Mouse (Mus musculus) hindbrain, embryonic 12.5 days (tissue): ENCODE measurements around the gene Kidins220. TPM values are rescaled to one million over a fixed set of nuclear protein-coding genes. Genes with fewer than 3 reads are reported as not detected.

Experiments used
- ATAC-seq: fragments of 200-750 bp; cut with Nextera tagmentation; 2 replicates; pipeline ENCODE4 v1.8.0; 2017; ENCODE audit warnings: moderate TSS enrichment; ENCODE audit not compliant: low FRiP score
- H3K27ac ChIP-seq: fragments of 300-500 bp; sonication (generic); 2 replicates; pipeline ENCODE4 v1.5.1; 2016; ENCODE audit warnings: mild to moderate bottlenecking
- H3K27me3 ChIP-seq: fragments of 300-500 bp; sonication (generic); 2 replicates; pipeline ENCODE4 v1.6.1; 2016; ENCODE audit warnings: mild to moderate bottlenecking
- H3K36me3 ChIP-seq: fragments of 300-500 bp; sonication (generic); 2 replicates; pipeline ENCODE4 v1.6.1; 2016; ENCODE audit warnings: mild to moderate bottlenecking
- H3K4me1 ChIP-seq: fragments of 300-500 bp; sonication (generic); 2 replicates; pipeline ENCODE4 v1.6.1; 2016
- H3K4me2 ChIP-seq: fragments of 300-500 bp; sonication (generic); replicated peaks from 2 replicates; pipeline ENCODE4 v1.6.1; 2016; ENCODE audit warnings: mild to moderate bottlenecking
- H3K4me3 ChIP-seq: fragments of 300-500 bp; sonication (generic); 2 replicates; pipeline ENCODE4 v1.5.1; 2016; ENCODE audit warnings: mild to moderate bottlenecking
- H3K9ac ChIP-seq: fragments of 300-500 bp; sonication (generic); 2 replicates; pipeline ENCODE4 v1.6.1; 2016; ENCODE audit warnings: mild to moderate bottlenecking, moderate library complexity
- H3K9me3 ChIP-seq: fragments of 300-500 bp; sonication (generic); replicated peaks from 2 replicates; pipeline ENCODE4 v1.6.1; 2016; ENCODE audit warnings: mild to moderate bottlenecking
- WGBS: fragments of 180-500 bp; shearing (Covaris S2); methylation state at CpG from one replicate; pipeline ENCODE4 v1.1.7; 2016; 5-methylcytosine and 5-hydroxymethylcytosine counted together
- polyA plus RNA-seq: library from polyadenylated mRNA; unstranded; fragments of >200 nt; fragmentation: Nextera tagmentation; extraction: Ambion mirVana; gene quantifications from 2 replicates; pipeline ENCODE4 v1.2.1, GENCODE M21; 2016

Kidins220 gene
- polyA plus RNA-seq, 1 experiment from 2014 or later, result 103 TPM

- WGBS, result 48% methylated on average over 26 of the region's 26 CpGs
- H3K4me3 ChIP-seq, result no peak overlapping the region
- H3K9ac ChIP-seq, result no peak overlapping the region
- H3K27ac ChIP-seq, result no peak overlapping the region
- H3K27me3 ChIP-seq, result no peaks in the 10 kb centered on the region
- 0 out of 2 replicates have a peak overlapping the region, but pooled peaks have one; percentile 17 for H3K4me2 ChIP-seq
- no peaks in the 10 kb centered on the region for H3K9me3 ChIP-seq
- no peaks in the 10 kb centered on the region; the same call in 1 of the 2 replicates for H3K4me1 ChIP-seq
- H3K36me3 ChIP-seq, result no peaks in the 10 kb centered on the region
- no peak for ATAC-seq
Measured at GRCm38 (mm10) chr12:25083260-25084178, 108.8 kb downstream of the Kidins220 start.

- no peak for ATAC-seq
- Histone ChIP-seq H3K9me3 (no peaks in the 10 kb centered on the region), H3K4me3 (no peak overlapping the region), H3K4me1 (no peaks in the 10 kb centered on the region; the same call in 1 of the 2 replicates), H3K36me3 (no peaks in the 10 kb centered on the region), H3K27me3 (no peaks in the 10 kb centered on the region), H3K9ac (no peak overlapping the region), H3K27ac (no peak overlapping the region), H3K4me2 (no peak overlapping the region)
- 83% methylated on average over 4 of the region's 4 CpGs for WGBS
Measured at GRCm38 (mm10) chr12:25086966-25087365, 112.2 kb downstream of the Kidins220 start.

GRCm38 (mm10) chr12:25089433-25089832 is 114.7 kb downstream of the Kidins220 start:
- Histone ChIP-seq H3K9me3 (no peaks in the 10 kb centered on the region), H3K9ac (no peak overlapping the region), H3K27me3 (0 out of 2 replicates have a peak, but pooled peaks cover 3% of the 10 kb centered on the region), H3K4me1 (peaks cover 13% of the 10 kb centered on the region), H3K4me3 (no peak overlapping the region), H3K27ac (no peak overlapping the region), H3K36me3 (no peaks in the 10 kb centered on the region), H3K4me2 (no peak overlapping the region)
- no peak for ATAC-seq
- WGBS, result 80% methylated on average over 1 of the region's 1 CpGs

GRCm38 (mm10) chr12:25092027-25092704 is 117.4 kb downstream of the Kidins220 start:
- Histone ChIP-seq H3K27me3 (0 out of 2 replicates have a peak, but pooled peaks cover 3% of the 10 kb centered on the region), H3K36me3 (no peaks in the 10 kb centered on the region), H3K4me1 (peaks cover 20% of the 10 kb centered on the region), H3K27ac (no peak overlapping the region), H3K4me3 (peak overlapping the region; percentile 32), H3K9me3 (no peaks in the 10 kb centered on the region), H3K4me2 (peak overlapping the region; percentile 66), H3K9ac (peak overlapping the region; percentile 32)
- peak; percentile 38 for ATAC-seq
- 7% methylated on average over 25 of the region's 25 CpGs for WGBS

GRCm38 (mm10) chr12:25092751-25093211 is 118.1 kb downstream of the Kidins220 start:
- H3K27me3 ChIP-seq, result 0 out of 2 replicates have a peak, but pooled peaks cover 3% of the 10 kb centered on the region
- H3K4me2 ChIP-seq, result peak overlapping the region; percentile 66
- H3K9me3 ChIP-seq, result no peaks in the 10 kb centered on the region
- 2% methylated on average over 17 of the region's 17 CpGs for WGBS
- peak; percentile 1; the same call in 1 of the 2 replicates for ATAC-seq
- H3K9ac ChIP-seq, result peak overlapping the region; percentile 32
- no peaks in the 10 kb centered on the region for H3K36me3 ChIP-seq
- H3K27ac ChIP-seq, result no peak overlapping the region
- H3K4me1 ChIP-seq, result peaks cover 26% of the 10 kb centered on the region
- peak overlapping the region; percentile 32 for H3K4me3 ChIP-seq

- no peak for ATAC-seq
- H3K27ac ChIP-seq, result 0 out of 2 replicates have a peak overlapping the region, but pooled peaks have one; percentile 31
- H3K4me3 ChIP-seq, result peak overlapping the region; percentile 32
- 0 out of 2 replicates have a peak, but pooled peaks cover 3% of the 10 kb centered on the region for H3K27me3 ChIP-seq
- peak overlapping the region; percentile 66 for H3K4me2 ChIP-seq
- no peaks in the 10 kb centered on the region for H3K9me3 ChIP-seq
- H3K36me3 ChIP-seq, result no peaks in the 10 kb centered on the region
- WGBS, result 12% methylated on average over 11 of the region's 11 CpGs
- H3K4me1 ChIP-seq, result peaks cover 31% of the 10 kb centered on the region
- H3K9ac ChIP-seq, result peak overlapping the region; percentile 45
Measured at GRCm38 (mm10) chr12:25093241-25093774, 118.6 kb downstream of the Kidins220 start.

GRCm38 (mm10) chr12:25094621-25095521 is 120.1 kb downstream of the Kidins220 start:
- Histone ChIP-seq H3K4me3 (peak overlapping the region; percentile 74), H3K4me2 (peak overlapping the region; percentile 97), H3K4me1 (peaks cover 37% of the 10 kb centered on the region), H3K9ac (peak overlapping the region; percentile 85), H3K27ac (peak overlapping the region; percentile 81), H3K9me3 (no peaks in the 10 kb centered on the region), H3K36me3 (no peaks in the 10 kb centered on the region), H3K27me3 (0 out of 2 replicates have a peak, but pooled peaks cover 3% of the 10 kb centered on the region)
- ATAC-seq, result no peak
- WGBS, result under 1% methylated on average over 22 of the region's 22 CpGs

GRCm38 (mm10) chr12:25095538-25095937 is 120.8 kb downstream of the Kidins220 start:
- under 1% methylated on average over 19 of the region's 19 CpGs for WGBS
- no peaks in the 10 kb centered on the region for H3K9me3 ChIP-seq
- H3K4me1 ChIP-seq, result peaks cover 40% of the 10 kb centered on the region
- 0 out of 2 replicates have a peak, but pooled peaks cover 3% of the 10 kb centered on the region for H3K27me3 ChIP-seq
- H3K4me2 ChIP-seq, result peak overlapping the region; percentile 97
- ATAC-seq, result peak; percentile 2; the same call in 1 of the 2 replicates
- H3K9ac ChIP-seq, result peak overlapping the region; percentile 85
- H3K36me3 ChIP-seq, result no peaks in the 10 kb centered on the region
- peak overlapping the region; percentile 74 for H3K4me3 ChIP-seq
- H3K27ac ChIP-seq, result peak overlapping the region; percentile 81

- Histone ChIP-seq H3K36me3 (no peaks in the 10 kb centered on the region), H3K9me3 (no peaks in the 10 kb centered on the region), H3K4me1 (peaks cover 44% of the 10 kb centered on the region), H3K4me2 (peak overlapping the region; percentile 97), H3K4me3 (peak overlapping the region; percentile 74), H3K9ac (peak overlapping the region; percentile 85), H3K27me3 (0 out of 2 replicates have a peak, but pooled peaks cover 3% of the 10 kb centered on the region), H3K27ac (peak overlapping the region; percentile 92)
- WGBS, result under 1% methylated on average over 41 of the region's 41 CpGs
- peak; percentile 90 for ATAC-seq
Measured at GRCm38 (mm10) chr12:25095974-25096639, 121.4 kb downstream of the Kidins220 start.

- Histone ChIP-seq H3K9ac (peak overlapping the region; percentile 62), H3K4me3 (peak overlapping the region; percentile 74), H3K9me3 (no peaks in the 10 kb centered on the region), H3K4me1 (peaks cover 49% of the 10 kb centered on the region), H3K4me2 (peak overlapping the region; percentile 97), H3K27ac (peak overlapping the region; percentile 92), H3K36me3 (no peaks in the 10 kb centered on the region), H3K27me3 (0 out of 2 replicates have a peak, but pooled peaks cover 3% of the 10 kb centered on the region)
- ATAC-seq, result peak; percentile 3; the same call in 1 of the 2 replicates
- WGBS, result 1% methylated on average over 15 of the region's 15 CpGs
Measured at GRCm38 (mm10) chr12:25096640-25097051, 121.9 kb downstream of the Kidins220 start.

- H3K9ac ChIP-seq, result peak within 1 kb of the TSS; percentile 62
- H3K9me3 ChIP-seq, result no peaks in the 10 kb centered on the region
- ATAC-seq, result no peak
- H3K4me1 ChIP-seq, result peaks cover 49% of the 10 kb centered on the region
- WGBS, result 4% methylated on average over 1 of the region's 1 CpGs
- H3K27me3 ChIP-seq, result 0 out of 2 replicates have a peak, but pooled peaks cover 3% of the 10 kb centered on the region
- H3K4me2 ChIP-seq, result peak within 1 kb of the TSS; percentile 97
- H3K4me3 ChIP-seq, result peak within 1 kb of the TSS; percentile 74
- peak within 1 kb of the TSS; percentile 92 for H3K27ac ChIP-seq
- H3K36me3 ChIP-seq, result no peaks in the 10 kb centered on the region
Measured at GRCm38 (mm10) chr12:25097052-25097209, 122.2 kb downstream of the Kidins220 start, which contains the start of gene Id2. TSS of gene Id2 (minus strand) at chr12:25097140.
